Mouse (Mus musculus) hindbrain, embryonic 16.5 days (tissue): ENCODE data around the gene Fam83d. TPM values are rescaled to one million over a fixed set of nuclear protein-coding genes. Genes with fewer than 3 reads are reported as not detected.
A peak's percentile ranks its signal among the peaks of the same experiment; 100 is the strongest.

Experiments
- ATAC-seq: fragments of 200-750 bp; cut with Nextera tagmentation; 2 replicates; pipeline ENCODE4 v1.8.0; 2017; ENCODE audit warnings: moderate TSS enrichment, moderate library complexity
- H3K27ac ChIP-seq: fragments of 300-500 bp; sonication (generic); 2 replicates; pipeline ENCODE4 v1.5.1; 2014; ENCODE audit warnings: low read depth, mild to moderate bottlenecking, control low read depth, low read length, moderate library complexity
- H3K27me3 ChIP-seq: fragments of 300-500 bp; sonication (generic); replicated peaks from 2 replicates; pipeline ENCODE4 v1.6.1; 2014; ENCODE audit warnings: low read length; ENCODE audit not compliant: control insufficient read depth, insufficient read depth
- H3K36me3 ChIP-seq: fragments of 300-500 bp; sonication (generic); 2 replicates; pipeline ENCODE4 v1.6.1; 2014; ENCODE audit warnings: mild to moderate bottlenecking, low read length, moderate library complexity, mixed read lengths; ENCODE audit not compliant: control insufficient read depth, insufficient read depth
- H3K4me1 ChIP-seq: fragments of 300-500 bp; sonication (generic); 2 replicates; pipeline ENCODE4 v1.6.1; 2014; ENCODE audit warnings: low read depth, low read length; ENCODE audit not compliant: control insufficient read depth, insufficient read depth
- H3K4me2 ChIP-seq: fragments of 300-500 bp; sonication (generic); 2 replicates; pipeline ENCODE4 v1.6.1; 2014; ENCODE audit warnings: mild to moderate bottlenecking, low read length, control low read depth, moderate library complexity
- H3K4me3 ChIP-seq: fragments of 300-500 bp; sonication (generic); 2 replicates; pipeline ENCODE4 v1.5.1; 2014; ENCODE audit warnings: mild to moderate bottlenecking, low read length, control low read depth, moderate library complexity
- H3K9ac ChIP-seq: fragments of 300-500 bp; sonication (generic); 2 replicates; pipeline ENCODE4 v1.6.1; 2014; ENCODE audit warnings: low read depth, mild to moderate bottlenecking, control low read depth, low read length, moderate library complexity
- H3K9me3 ChIP-seq: fragments of 300-500 bp; sonication (generic); 2 replicates; pipeline ENCODE4 v1.6.1; 2014; ENCODE audit warnings: mild to moderate bottlenecking, low read length, moderate library complexity; ENCODE audit not compliant: control insufficient read depth
- WGBS: fragments of 180-500 bp; shearing (Covaris S2); extraction: QIAGEN DNeasy Blood & Tissue Kit; methylation state at CpG from one replicate; pipeline ENCODE4 v1.1.7; 2014; 5-methylcytosine and 5-hydroxymethylcytosine counted together
- polyA plus RNA-seq: library from polyadenylated mRNA; unstranded; fragments of >200 nt; fragmentation: Nextera tagmentation; extraction: Ambion mirVana; gene quantifications from 2 replicates; pipeline ENCODE4 v1.2.1, GENCODE M21; 2015

Gene Fam83d
- polyA plus RNA-seq, 1 experiment from 2014 or later: 7.9 TPM

DNA sequence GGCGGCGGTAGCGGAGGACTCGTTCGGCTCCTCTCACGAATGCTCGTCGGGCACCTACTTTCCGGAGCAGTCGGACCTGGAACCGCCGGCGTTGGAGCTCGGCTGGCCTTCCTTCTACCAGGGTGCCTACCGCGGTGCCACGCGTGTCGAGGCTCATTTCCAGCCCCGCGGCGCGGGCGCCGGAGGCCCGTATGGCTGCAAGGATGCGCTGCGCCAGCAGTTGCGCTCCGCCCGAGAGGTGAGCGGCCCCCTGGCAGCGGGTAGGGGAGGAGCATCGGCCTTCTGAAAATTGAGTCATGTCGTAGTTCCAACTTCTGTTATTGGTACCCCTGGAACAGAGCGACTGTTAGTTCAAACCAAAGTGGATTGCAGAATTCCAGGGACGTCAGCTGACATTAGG is 457 bp downstream of the Fam83d start:
- H3K4me2 ChIP-seq: peak overlapping the region; percentile 99
- under 1% methylated on average over 37 of the region's 37 CpGs for WGBS
- peaks cover 25% of the 10 kb centered on the region for H3K4me1 ChIP-seq
- ATAC-seq: no peak
- no peaks in the 10 kb centered on the region for H3K27me3 ChIP-seq
- H3K4me3 ChIP-seq: peak overlapping the region; percentile 66
- H3K27ac ChIP-seq: peak overlapping the region; percentile 40; the same call in 1 of the 2 replicates
- no peaks in the 10 kb centered on the region for H3K9me3 ChIP-seq
- peak overlapping the region; percentile 65 for H3K9ac ChIP-seq
- no peaks in the 10 kb centered on the region for H3K36me3 ChIP-seq

DNA sequence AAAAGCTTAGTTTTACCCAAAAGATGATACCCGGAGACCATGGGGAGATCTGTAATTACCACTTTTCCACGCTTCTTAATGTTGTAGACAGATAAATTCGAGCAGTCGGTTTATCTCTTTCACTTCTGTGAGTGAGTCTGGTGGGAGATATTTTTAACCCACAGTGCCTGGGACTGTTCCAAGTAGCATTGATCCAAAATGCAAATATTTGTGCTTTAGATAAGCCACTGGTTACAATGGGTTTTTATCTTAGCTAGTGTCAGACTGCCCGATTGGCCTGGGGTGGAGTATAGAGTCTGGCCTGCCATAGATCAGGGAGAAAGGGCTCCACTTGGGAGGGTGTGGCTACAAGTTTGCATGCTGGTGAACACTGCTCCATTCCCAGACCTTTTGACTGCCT is 878 bp downstream of the Fam83d start:
- Histone ChIP-seq H3K9me3 (no peaks in the 10 kb centered on the region), H3K4me3 (peak overlapping the region; percentile 66), H3K4me2 (peak overlapping the region; percentile 99), H3K27ac (no peak overlapping the region), H3K27me3 (no peaks in the 10 kb centered on the region), H3K4me1 (peaks cover 25% of the 10 kb centered on the region), H3K36me3 (no peaks in the 10 kb centered on the region), H3K9ac (peak overlapping the region; percentile 65; the same call in 1 of the 2 replicates)
- 8% methylated on average over 5 of the region's 5 CpGs for WGBS
- ATAC-seq: no peak

DNA sequence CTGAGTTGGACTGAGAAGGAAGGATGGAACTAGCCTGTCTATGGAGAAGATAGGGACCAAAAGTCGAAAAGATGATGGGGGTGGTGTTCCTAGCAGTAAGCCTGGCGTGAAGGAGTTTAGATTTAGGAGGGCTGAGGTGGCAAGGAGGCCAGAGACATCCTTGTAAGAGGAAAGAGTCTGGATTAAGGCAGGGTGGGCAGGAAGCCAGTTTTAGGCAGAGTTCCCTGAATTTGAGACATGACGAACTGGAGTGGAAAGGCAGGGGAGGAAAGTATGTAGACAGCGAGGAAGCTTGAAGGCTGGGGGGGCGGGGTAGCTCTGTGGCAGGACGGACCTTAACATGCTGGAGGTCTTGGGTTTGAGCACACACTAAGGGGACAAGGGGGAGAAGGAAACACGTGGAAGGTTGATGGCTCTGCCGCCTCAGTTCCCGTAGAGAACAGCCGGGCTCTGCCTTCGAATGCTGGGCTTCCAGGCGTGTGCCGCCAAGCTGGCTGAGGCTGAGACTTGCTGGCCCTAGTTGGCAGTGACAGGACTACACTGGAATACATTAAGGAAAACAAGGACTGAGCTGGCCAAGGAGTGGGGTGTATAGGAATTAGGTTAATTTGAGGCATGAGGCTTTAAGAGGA is 2.3 kb downstream of the Fam83d start:
- peak overlapping the region; percentile 99 for H3K4me2 ChIP-seq
- H3K4me3 ChIP-seq: peak overlapping the region; percentile 6
- H3K27ac ChIP-seq: no peak overlapping the region
- H3K9ac ChIP-seq: no peak overlapping the region
- no peak for ATAC-seq
- H3K9me3 ChIP-seq: no peaks in the 10 kb centered on the region
- no peaks in the 10 kb centered on the region for H3K36me3 ChIP-seq
- H3K27me3 ChIP-seq: no peaks in the 10 kb centered on the region
- peaks cover 25% of the 10 kb centered on the region for H3K4me1 ChIP-seq
- WGBS: 30% methylated on average over 13 of the region's 13 CpGs

DNA sequence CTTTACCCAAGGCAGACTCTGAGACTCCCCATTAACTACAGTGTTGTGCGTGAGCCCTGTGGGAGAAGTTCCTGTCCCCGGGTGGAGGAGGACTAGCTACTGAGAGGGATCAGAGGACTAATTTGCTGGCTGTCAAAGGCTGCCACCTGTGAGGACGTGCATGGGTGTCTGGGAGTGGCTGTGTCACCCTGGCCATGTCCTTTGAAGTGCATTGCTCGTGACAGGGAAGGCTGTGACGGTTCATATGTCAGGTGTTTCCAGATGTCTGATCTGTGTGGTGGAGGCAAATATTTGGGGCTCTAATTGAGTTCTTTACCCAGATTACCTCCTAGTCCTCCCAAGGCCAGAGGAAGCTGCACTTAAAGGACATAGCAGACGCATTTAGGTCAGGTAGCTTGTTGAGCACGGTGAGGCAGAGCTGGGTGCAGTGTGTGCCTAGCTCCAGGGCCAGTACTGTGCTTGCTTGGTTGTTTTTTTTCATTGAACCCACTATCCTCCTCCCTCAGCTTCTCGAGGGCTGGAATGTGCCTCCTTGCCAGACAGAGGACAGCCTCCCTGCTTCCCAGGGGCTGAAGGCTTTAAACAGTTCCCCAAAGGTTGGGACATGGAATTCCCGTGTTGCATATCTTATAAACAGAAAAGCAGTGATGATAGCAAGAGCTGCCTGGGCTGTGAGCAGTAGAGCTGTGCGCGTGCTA is 3.3 kb downstream of the Fam83d start:
- Histone ChIP-seq H3K9ac (peak overlapping the region; percentile 13; the same call in 1 of the 2 replicates), H3K36me3 (no peaks in the 10 kb centered on the region), H3K9me3 (no peaks in the 10 kb centered on the region), H3K4me1 (peaks cover 25% of the 10 kb centered on the region), H3K4me3 (no peak overlapping the region), H3K27me3 (no peaks in the 10 kb centered on the region), H3K27ac (no peak overlapping the region), H3K4me2 (no peak overlapping the region; the same call in 1 of the 2 replicates)
- ATAC-seq: no peak
- WGBS: 54% methylated on average over 11 of the region's 11 CpGs

DNA sequence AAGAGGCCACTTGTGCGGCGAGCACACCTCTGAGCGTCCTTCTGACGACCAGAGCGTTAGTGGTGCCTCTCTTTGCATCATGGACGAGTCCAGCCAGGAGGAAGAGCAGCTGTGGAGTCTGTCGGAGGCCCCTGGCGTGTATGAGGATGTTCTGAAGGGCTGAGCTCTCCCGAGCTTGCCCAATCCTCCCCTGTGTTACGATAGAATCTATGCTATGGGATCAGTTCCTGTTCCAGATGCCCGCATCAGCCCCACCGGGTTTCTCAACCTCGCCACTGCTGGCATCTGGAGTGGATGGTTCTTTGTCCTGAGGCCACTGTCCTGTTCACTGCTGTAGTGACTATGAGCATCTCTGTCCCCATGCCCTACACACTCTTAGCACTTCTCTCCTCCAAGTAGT is 4.9 kb downstream of the Fam83d start:
- peaks cover 36% of the 10 kb centered on the region for H3K4me1 ChIP-seq
- no peak for ATAC-seq
- 91% methylated on average over 13 of the region's 13 CpGs for WGBS

DNA sequence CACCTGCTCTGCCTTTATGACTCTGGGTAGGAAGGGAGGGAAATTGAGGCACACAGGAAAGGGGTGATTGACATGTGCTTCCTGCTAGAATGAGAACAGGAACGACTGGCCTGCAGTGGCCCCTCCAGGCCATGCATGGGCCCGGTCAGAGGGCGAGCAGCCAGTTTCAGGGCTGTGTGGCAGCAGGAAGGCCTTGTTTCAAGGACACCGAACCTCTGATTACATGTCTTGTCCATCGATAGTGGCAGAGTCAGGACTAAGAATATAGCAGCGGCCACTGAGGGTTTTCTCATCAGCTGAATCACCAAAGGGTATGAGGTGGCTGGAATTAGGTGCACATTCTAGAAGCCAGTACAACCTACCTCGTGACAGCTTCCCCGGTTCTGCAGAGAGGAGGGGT is 7.0 kb downstream of the Fam83d start:
- Histone ChIP-seq H3K27ac (no peak overlapping the region), H3K4me2 (no peak overlapping the region), H3K27me3 (no peaks in the 10 kb centered on the region), H3K4me1 (peaks cover 27% of the 10 kb centered on the region), H3K4me3 (no peak overlapping the region), H3K36me3 (no peaks in the 10 kb centered on the region), H3K9ac (no peak overlapping the region), H3K9me3 (no peaks in the 10 kb centered on the region)
- 84% methylated on average over 8 of the region's 8 CpGs for WGBS
- no peak for ATAC-seq

More for the DNA sequence above, 4.9 kb downstream of the Fam83d start:
- Histone ChIP-seq H3K36me3 (no peaks in the 10 kb centered on the region), H3K27ac (no peak overlapping the region), H3K4me3 (no peak overlapping the region), H3K9ac (no peak overlapping the region), H3K9me3 (no peaks in the 10 kb centered on the region), H3K27me3 (no peaks in the 10 kb centered on the region), H3K4me2 (no peak overlapping the region)

DNA sequence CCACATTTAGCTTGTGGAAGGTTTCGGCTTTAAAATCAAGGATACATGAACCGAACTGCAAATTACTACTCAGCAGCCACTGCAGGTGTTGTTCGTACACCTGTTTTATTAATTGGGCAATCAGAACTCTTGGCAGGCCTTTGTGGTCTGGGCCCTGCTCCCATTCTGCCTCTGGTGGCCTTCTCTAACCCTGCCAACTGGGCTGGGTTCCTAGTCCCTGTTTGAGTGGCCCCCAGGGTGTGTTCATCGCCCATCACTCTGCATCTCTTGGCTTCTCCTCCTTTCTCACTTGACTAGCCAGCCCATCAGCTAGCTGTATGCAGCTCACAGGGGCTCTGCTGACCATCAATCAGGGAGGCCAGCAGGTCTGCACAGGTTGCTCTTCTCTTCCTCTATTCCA is 8.8 kb downstream of the Fam83d start:
- Histone ChIP-seq H3K9ac (no peak overlapping the region), H3K36me3 (no peaks in the 10 kb centered on the region), H3K4me3 (no peak overlapping the region), H3K4me2 (no peak overlapping the region), H3K27me3 (no peaks in the 10 kb centered on the region), H3K9me3 (no peaks in the 10 kb centered on the region), H3K4me1 (peaks cover 11% of the 10 kb centered on the region), H3K27ac (no peak overlapping the region)
- peak; percentile 43; the same call in 1 of the 2 replicates for ATAC-seq
- 80% methylated on average over 4 of the region's 4 CpGs for WGBS

DNA sequence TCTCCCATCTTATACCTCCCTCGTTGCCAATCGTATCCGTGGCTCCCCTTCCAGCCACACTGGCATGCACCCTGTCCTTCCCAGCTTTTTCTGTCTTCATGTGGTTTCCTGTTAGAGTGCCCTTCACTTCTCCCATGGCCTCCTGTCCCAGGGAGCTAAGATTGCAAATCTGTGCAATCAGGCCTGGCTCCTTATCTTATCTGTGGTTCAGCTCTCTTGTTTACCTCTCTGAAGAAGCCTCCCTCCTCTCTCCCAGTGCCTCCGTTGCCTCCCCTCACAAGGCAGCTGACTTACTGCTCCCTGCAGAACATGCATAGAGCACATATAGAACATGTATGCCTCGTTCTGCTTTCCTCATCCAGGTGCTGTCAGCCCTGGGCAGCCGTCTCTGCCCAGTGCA is 9.6 kb downstream of the Fam83d start:
- no peaks in the 10 kb centered on the region for H3K9me3 ChIP-seq
- H3K27ac ChIP-seq: no peak overlapping the region
- H3K27me3 ChIP-seq: no peaks in the 10 kb centered on the region
- H3K4me1 ChIP-seq: peaks cover 11% of the 10 kb centered on the region
- H3K36me3 ChIP-seq: no peaks in the 10 kb centered on the region
- 64% methylated on average over 6 of the region's 6 CpGs for WGBS
- ATAC-seq: no peak
- H3K4me2 ChIP-seq: no peak overlapping the region
- H3K4me3 ChIP-seq: no peak overlapping the region
- no peak overlapping the region for H3K9ac ChIP-seq

DNA sequence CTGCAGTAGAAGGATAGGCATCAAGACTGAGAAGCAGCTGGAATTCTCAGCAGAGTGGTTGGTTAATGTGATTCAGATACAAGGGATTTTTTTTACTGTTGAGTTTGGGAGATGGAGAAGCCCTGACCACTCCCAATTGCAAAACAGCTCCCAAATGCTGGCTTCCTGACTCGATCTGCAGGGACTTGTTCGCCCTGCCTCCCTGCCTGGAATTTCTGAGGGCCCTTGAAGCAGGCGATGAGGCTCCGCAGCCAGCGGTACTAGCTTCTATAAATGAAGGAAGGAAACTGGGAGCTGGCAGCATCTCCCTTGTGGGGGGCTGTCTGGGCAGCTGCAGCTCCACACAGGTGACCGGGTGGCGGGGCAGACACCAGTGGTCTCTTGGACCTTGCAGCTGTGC is 10.5 kb downstream of the Fam83d start:
- H3K9ac ChIP-seq: 0 out of 2 replicates have a peak overlapping the region, but pooled peaks have one; percentile 2
- WGBS: 68% methylated on average over 7 of the region's 7 CpGs
- no peak for ATAC-seq

More for the DNA sequence above, 10.5 kb downstream of the Fam83d start:
- Histone ChIP-seq H3K9me3 (no peaks in the 10 kb centered on the region), H3K27me3 (no peaks in the 10 kb centered on the region), H3K4me2 (no peak overlapping the region), H3K27ac (no peak overlapping the region), H3K36me3 (no peaks in the 10 kb centered on the region), H3K4me3 (no peak overlapping the region), H3K4me1 (peaks cover 11% of the 10 kb centered on the region)
